Mouse (Mus musculus) cerebellum, adult 8-10 months (tissue): ENCODE measurements around the gene Ccdc121.
"Not testable (repeated sequence)": the region's sequence is repeated elsewhere in the genome, so short reads cannot be mapped to it uniquely, and the experiment has no call there.

Experiments
- DNase-seq: peaks from one replicate; pipeline ENCODE4 v3.0.0; 2022

Gene Ccdc121

GRCm38 (mm10) chr1:181510855-181511254 lies 396 bp downstream of the Ccdc121 start:
- DNase-seq: not testable (repeated sequence)

- no peak for DNase-seq
These were observed 5.9 kb downstream of the Ccdc121 start for GRCm38 (mm10) chr1:181505367-181505766.

- DNase-seq: no peak
These were observed 7.8 kb downstream of the Ccdc121 start for GRCm38 (mm10) chr1:181503471-181503870.

GRCm38 (mm10) chr1:181484696-181485095 lies 26.6 kb downstream of the Ccdc121 start:
- DNase-seq: no peak

- DNase-seq: no peak
These were observed 34.7 kb downstream of the Ccdc121 start for GRCm38 (mm10) chr1:181476557-181476956.

GRCm38 (mm10) chr1:181476141-181476540 lies 35.1 kb downstream of the Ccdc121 start:
- DNase-seq: no peak

GRCm38 (mm10) chr1:181469415-181469814 lies 41.8 kb downstream of the Ccdc121 start:
- DNase-seq: no peak

GRCm38 (mm10) chr1:181467321-181467670 lies 44.0 kb downstream of the Ccdc121 start:
- DNase-seq: no peak

GRCm38 (mm10) chr1:181466601-181467320 lies 44.5 kb downstream of the Ccdc121 start:
- DNase-seq: no peak

- DNase-seq: no peak
These were observed 45.2 kb downstream of the Ccdc121 start for GRCm38 (mm10) chr1:181466040-181466439.

GRCm38 (mm10) chr1:181465027-181465426 lies 46.2 kb downstream of the Ccdc121 start:
- DNase-seq: no peak

- no peak for DNase-seq
These were observed 48.4 kb downstream of the Ccdc121 start for GRCm38 (mm10) chr1:181462906-181463179.

GRCm38 (mm10) chr1:181462051-181462905 lies 49.0 kb downstream of the Ccdc121 start:
- no peak for DNase-seq

- no peak for DNase-seq
These were observed 49.8 kb downstream of the Ccdc121 start for GRCm38 (mm10) chr1:181461484-181461883.

GRCm38 (mm10) chr1:181460283-181460682 lies 51.0 kb downstream of the Ccdc121 start:
- DNase-seq: no peak
